Mouse (Mus musculus) cerebellum, adult 8-10 months (tissue): ENCODE measurements around the gene Serpina6.
"Not testable (repeated sequence)": the region's sequence is repeated elsewhere in the genome, so short reads cannot be mapped to it uniquely, and the experiment has no call there.

Experiments
- DNase-seq: peaks from one replicate; pipeline ENCODE4 v3.0.0; 2022

Gene Serpina6

DNA sequence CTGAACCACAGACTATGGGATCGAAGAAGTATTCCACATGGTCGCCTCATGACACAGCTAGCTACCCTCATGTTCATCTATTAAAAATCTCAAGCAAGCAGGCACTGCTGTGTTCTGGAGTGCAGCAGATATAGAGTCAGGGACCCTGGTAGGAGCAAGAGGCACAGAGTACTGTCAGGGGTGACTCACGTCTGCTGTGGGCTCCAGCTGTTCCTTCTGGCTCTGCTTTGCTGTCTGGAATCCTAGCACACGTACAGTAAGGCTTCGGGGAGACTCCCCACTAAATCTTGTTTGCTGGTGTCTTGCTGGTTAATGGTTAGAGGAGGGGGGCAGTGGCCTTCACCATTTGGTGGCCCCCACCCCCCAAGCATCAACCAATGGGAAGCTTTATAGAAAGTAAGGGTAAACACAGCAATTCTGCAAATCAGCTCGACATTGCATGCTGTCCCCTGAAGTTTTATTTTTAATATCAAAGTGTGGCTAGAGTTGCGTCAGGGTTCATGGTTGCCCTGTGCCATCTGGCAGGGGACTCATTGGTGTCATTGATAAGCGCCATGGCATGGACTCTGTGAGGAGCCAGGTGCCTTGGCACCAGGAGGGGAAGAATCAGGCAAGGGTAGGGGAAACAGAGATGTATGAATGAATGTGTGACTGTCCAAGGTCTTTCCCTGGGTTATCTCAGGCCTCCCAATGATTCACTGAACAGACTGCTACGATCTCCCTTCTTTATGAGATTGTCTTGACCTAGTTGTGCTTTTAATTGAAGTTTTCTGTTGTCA, at the start of gene Serpina6:
TSS of gene Serpina6 (minus strand) at position 365 of the 779 bp plus-strand sequence.
- DNase-seq: no peak

DNA sequence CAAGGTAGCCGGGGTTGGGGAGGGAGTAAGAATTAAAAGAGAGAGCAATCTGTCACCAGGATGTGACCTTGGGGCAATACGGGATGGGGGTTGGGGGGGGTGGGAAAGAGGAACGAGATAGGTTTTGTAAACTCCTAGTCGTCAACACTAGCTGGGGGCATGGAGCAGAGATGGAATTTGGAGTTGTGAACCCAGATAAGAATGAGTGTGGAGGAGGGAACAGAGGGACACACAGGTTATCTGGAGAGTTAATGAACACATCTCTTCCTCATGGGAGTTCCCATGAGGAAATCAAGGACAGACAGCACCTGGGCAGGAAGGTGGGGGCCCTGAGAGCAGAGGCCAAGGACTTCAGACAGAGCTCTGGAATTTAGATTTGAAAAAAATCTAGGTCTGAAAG, 49.1 kb upstream of the Serpina6 start:
- DNase-seq: no peak

DNA sequence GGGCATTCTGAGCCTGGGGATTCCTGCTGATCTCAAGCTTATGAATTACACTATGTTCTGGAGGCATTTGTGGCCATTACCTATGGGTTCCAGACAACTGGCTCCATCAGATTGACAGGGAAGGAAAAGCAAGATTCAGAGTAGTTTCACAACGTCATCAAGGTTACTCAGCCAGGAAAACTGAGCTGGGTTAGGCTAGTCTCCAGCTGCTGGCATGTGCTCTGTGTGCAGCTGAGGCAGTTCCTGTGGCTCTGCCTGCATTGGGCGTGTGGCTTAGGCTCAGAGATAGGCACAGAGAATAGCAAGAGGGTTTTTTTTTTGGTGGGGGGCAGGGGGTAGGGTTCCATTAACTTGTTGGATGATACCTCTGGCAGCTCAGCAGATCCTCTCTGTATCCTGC, 48.5 kb upstream of the Serpina6 start:
- no peak for DNase-seq

DNA sequence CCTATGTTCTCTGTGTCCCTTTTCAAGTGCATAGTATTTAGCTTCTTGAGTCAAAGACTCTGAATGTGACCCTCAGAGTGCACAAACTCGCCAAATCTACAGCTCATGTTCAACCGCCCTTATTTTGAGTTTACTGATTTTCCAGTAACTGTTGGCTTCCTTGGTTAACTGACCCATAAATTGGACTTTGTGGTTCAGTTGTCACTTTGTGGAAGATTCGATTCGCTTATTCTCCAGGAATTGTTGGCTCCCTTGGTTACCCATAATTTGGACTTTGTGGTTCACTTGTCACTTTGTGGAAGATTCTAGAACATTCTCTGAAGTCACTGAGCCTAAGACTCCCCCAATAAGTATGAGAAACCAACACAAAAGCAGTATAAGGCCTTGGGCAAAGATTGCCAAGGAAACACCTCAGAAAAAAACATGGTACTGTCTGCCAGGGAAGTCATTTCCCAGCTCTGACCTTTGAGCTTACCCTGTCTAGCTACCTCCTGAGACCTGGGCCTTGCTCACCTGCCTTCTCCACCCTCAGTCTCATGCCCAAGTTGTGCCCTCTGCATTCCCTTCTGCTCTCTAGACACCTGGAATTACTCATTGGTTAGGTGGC, 43.2 kb upstream of the Serpina6 start:
- DNase-seq: no peak

DNA sequence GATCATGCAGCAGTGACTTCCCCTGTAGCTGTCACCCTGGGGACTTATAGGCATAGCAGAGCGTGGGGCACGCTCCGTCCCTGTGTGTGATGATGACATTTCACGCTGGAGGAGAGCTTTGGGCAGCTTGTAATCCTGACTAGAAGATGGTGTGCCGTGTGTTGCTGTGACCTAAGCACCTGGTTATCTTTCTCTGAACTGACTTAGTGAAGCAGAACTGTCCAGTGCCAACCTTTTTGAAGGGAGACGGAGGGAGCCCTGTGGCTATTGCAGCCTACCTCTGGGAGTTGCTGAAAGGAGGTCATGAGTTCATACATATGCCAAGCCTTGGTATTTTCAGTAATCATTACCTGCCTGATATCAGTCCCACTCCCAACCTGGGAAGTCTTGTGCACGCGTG, 38.4 kb upstream of the Serpina6 start, which contains the start of gene Serpina1f:
TSS of gene Serpina1f (minus strand) at position 101 of the 400 bp plus-strand sequence.
- no peak for DNase-seq

DNA sequence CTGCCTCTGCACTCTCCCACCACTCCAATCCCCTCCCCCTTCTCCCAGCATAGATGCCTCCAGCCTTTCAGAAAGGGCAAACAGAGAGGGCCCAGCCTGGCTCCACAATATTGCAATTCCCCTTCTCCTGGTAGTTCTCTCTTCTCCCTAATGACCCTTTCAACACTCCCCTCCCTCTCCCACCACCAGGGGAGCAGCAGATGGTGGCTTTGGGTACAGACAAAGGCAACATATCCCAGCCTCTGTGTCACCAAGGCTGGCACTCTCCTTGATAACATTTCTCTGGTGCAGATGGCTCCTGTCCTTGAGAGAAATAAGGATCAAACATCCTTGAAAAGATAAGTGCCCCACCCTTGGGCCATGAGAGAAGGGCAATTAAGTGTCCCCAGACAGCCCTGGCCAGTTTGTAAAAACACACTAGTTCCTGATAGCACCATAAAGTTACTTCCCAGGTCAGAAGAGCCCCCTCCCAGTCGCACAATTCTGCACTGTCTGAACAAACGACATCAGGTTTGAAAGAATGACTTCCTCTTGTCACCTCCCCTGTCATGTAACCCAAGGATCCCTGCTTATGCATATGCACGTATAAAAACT, 31.3 kb upstream of the Serpina6 start:
- DNase-seq: no peak

DNA sequence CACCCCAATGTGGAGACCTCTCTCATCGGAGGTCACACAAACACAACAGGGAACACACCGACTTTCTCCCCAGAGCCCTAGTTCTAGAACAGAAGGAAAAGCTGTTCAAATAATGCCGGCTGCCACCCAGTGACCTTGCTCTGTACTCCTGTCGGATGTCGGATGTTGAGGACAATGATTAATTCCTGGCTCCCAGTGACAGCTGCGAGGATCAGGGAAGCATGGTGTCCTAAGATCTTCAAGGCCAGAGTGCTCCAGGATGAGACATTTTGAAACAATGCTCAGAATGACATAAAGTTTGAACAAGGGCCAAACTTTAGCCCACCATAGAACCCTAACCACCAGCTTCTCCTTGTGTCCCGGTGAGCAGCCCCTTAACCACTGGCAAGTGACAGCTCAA, 30.0 kb upstream of the Serpina6 start:
- DNase-seq: no peak

DNA sequence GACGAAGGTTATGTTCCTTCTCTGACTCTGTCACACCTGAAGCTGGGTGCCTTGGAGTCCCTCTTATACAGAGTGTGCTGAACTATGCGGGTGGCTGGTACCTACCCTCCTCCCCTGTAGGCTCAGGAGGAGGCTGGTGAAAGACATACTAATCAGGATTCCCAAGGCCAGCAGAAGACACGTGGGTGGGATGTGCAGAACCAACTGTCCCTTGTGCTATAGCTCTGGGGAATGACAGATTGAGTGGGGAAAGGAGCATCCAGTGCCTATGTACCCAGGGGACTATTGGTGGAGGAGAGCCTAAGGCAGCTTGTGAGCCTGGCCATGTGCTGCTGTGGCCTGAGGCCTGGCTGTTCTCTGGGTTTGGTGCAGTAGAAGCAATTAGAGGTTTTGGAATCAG, 29.0 kb upstream of the Serpina6 start:
- no peak for DNase-seq

DNA sequence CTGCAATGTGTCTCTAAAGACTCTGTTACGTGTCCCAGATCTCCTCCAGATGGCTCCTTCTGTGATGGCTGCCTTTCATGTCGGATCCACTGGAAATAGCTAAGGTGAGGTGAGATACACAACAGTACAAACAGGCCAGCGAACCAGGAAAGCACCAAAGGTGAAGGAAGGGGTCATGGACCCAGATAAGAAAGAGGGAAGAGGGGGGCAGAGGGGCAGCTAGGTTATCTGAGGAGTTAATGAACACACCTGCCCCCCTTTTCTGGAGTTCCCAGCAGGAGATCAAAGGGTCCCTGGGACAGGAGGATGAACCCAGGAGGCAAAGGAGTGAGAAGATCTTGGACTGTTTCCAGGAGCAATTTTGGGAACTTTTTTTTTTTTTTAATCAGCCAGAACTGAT, 28.4 kb upstream of the Serpina6 start:
- no peak for DNase-seq

DNA sequence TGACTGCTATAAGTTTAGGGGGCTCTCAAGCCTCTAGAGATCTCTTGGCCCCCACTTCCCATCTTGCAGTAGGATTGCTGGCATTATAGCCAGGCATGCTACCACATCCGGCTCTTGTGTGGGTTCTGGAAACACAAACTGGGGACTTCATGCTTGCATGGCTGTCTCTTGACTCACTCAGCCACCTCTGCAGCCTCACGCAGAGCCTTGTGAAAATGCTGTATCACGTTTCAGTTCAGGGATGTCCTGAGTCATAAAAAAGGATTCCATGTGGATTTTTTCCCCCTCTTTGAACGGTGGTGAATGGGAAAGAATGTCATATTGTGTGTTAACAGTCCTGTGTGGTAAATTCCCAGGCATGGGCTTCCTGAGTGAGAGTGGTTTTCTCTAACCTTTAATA, 26.8 kb upstream of the Serpina6 start:
- no peak for DNase-seq

DNA sequence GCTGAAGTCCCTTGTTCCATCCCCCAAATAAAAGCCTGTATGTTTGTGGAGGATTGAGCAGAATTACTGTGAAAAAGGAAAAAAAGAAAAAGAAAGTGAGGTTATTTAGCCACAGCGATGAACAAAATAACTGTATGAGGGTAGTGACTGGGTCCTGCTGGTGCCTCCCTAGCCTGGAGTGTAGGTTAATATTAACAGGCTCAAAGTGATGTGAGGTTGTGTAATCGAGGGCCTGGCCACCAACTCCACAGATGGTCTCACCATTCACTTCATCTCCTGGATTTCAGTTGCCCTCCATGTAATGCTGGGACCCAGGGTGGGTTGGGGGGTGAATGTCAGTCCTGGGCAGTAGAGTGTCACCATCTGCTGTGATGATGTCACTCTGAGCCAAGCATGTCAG, 24.7 kb upstream of the Serpina6 start:
- no peak for DNase-seq

DNA sequence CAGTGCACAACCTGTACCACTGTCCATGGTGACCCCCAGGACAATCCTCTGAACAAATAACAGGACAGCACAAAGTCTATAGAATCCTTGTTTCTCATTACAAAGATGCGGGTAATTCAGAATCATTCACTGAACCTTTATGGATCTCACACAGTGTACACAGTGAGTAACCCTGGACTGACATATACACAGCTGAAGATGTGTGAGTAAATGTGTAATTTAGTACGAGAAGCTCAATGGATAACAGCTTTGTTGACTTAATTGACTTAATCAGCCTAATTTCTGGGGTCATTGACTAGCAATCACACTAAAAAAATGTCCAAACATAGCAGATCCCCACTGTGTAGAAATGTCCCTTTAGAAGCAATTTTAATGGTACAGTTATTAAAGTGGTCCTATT, 24.2 kb upstream of the Serpina6 start:
- no peak for DNase-seq

DNA sequence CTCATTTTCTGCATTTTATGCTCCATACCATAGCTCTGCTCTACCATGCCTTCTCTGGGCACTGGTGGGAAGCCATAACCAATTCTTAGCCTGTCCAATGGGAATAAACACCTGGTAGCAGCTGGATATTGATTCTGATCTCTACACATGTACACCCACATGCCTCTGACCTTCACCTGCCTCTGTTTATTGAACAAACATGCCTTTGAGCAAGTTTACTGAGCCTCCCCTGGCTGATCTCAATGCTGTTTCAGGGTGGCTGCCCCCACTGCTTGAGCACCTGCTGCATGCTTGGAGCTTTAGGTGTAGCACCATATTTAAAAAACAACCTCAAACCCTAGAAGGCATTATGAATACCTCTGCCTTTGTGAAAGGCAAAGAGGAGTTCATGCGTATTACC, 22.8 kb upstream of the Serpina6 start:
- DNase-seq: not testable (repeated sequence)

DNA sequence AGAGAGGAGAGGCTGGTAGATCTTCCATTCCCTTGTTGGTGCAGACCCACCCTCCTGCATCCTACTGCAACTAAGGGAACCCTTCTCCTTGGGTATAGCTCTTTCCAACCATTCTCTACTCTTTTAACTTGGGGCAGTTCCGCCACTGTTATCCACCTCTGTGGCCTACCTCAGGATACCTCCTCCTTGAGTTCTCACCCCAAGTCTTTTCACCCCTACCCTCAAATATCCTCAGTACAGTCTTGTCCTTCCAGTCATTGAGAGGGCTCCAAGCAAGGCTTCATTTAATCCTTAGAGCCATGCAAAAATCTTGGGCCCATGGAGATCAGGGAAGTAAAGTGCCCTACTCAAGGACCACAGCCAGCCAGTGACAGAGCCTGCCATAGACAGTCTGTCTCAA, 19.0 kb upstream of the Serpina6 start, which contains the start of gene Serpina16:
TSS of gene Serpina16 (minus strand) at position 101 of the 400 bp plus-strand sequence.
- DNase-seq: no peak

DNA sequence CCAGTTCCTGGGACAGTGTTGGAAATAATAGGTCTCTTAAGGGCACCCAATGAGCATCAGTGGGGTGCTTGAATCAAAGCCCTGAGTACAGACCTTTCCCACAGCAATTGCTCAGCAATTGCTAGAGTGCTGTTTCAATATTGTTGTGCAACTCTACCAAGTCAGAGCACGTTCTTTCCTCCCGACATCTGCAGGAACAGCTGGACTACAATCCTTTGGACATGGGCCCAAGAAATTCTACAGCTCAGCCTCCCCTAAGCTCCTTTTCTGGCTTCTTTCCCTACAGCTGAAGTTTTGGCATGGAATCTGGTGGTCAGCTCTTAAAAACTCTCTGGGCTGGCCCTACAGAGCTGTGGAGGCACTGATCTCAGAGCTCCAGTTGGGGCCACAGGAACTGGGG, 16.2 kb upstream of the Serpina6 start:
- no peak for DNase-seq

DNA sequence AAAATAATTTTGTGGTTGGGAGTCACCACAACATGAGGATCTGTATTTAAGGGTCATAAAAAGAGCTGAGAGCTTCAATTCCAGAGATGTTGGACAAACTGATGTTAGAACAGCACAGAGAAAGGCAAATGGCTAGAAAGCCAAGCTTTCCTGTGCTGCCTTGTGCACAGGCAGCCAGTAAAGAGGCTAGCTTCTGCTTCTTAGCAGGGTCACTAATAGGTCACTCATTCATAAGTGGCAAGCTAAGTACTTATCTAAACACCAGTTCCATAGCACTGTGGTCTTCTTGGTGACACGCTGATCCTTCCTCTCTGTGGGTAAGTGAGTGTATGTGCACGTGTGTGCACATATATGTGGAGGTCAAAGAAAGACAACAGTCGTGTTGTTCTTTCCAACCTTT, 14.5 kb upstream of the Serpina6 start:
- no peak for DNase-seq

DNA sequence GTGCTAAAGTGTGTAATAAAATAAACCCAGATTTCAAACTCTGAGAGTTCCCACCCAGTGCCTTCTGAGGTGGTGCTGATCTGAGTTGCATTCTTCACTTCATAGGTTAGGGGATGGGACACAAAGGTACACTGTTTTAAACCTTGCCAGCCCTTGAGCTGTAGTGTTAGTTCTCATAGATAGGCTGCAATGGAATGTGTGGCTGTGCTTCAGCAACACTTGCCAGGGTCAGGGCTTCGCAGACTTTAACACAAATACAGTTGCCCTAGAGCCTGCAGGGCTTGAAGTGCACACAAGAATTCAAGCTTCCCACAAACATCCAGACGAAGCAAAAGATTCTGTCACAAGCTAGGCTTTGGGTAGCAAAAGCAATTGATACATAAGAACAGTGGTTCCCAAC, 14.0 kb upstream of the Serpina6 start:
- DNase-seq: no peak

DNA sequence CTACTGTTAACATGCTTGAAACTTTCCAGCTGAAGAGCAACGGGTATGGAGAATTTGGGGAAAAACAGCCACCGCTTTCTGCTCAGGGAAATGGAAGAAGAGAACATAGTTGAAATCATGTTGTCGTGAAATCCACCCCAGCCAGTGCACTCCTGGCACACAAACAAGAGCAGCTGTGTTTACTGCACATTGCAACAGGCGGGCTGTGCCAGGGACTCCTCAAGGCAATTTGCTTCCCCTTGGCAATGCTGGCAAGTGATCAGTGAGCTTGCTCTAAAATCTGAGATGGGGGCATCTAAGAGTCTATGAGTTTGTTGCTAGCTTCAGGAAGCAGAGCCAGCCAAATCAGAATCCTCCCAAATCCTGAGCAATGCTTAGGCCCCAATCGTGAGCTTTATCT, 13.3 kb upstream of the Serpina6 start:
- DNase-seq: no peak

DNA sequence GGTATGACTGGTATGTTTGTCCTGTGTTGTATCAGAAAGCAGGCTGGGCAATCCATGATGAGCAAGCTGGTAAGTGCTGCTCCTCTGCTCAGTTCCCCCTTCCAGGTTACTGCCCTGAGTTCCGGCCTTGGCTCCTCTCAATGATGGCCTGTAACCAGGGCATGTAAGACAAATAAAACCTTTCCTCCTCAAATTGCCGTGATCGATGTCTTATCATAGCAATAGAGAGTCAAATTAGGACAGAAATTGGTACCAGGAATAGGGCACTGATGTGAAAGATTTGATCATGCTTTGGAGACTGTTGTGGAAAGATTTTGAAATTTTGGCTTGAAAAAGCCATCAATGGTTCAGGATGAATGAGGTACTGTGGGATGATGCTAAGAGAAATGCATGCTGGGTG, 8.3 kb upstream of the Serpina6 start:
- no peak for DNase-seq

DNA sequence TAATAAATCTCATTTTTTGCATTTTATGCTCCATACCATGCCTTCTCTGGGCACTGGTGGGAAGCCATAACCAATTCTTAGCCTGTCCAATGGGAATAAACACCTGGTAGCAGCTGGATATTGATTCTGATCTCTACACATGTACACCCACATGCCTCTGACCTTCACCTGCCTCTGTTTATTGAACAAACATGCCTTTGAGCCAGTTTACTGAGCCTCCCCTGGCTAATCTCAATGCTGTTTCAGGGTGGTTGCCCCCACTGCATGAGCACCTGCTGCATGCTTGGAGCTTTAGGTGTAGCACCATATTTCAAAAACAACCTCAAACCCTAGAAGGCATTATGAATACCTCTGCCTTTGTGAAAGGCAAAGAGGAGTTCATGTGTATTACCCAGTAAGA, 5.0 kb upstream of the Serpina6 start:
- not testable (repeated sequence) for DNase-seq

DNA sequence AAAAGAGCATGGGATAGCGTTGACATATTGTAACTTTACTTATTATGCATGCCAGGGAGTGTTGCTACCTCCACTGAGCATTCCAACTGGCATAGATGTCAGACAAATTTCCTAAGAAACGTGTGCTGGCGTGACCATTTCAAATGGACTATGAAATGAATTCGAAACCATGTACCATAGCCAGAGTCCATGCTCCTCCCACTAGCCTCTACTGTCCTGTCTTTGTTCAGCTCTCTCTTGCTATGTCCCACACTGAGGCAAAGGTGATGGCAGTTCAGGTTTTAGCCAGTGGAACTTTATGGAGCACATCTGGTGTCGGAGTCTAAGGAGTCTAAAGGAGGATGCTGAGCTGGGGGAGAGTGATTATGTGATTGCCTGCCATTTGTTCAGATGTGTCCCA, 3.1 kb upstream of the Serpina6 start:
- no peak for DNase-seq

DNA sequence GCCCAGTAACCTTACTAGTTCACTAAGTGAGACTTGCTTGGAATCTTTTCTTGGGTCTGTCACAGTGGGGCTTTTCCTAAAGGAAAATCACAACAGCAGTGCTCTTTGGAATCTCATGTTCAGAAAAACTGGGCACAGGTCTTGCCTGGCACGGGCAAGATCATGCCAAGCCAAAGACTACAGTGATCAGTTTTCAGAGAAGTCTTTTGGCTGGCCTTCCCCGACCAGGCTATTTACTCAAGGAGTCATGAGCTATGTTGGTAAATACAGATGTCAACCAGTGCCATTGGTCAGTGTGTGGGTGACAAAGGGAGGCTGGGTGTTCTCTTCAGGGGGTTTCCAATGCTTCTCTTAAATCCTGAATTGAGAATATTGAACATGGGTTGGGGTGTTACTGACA, 2.2 kb upstream of the Serpina6 start:
- no peak for DNase-seq

DNA sequence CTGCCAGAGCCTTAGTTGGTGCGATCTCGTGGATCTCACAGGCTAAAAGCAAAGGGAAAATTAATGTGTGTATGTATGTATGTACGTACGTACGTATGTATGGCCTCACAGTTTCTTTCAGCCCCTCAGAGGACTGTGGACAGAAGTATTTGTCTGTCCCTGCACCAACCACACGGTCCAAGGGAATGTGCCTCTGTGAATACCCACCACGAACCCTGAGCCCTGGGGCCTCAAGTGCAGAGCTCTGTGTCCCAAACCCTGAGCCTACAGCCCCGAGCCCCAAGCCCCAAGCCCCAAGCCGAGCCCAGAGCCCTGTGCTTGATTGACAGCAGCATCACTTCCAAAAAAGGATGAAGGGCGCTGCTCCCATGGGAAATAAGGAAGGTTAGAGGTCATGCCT, 979 bp upstream of the Serpina6 start:
- no peak for DNase-seq
